Mouse (Mus musculus) frontal cortex, adult 2 months (tissue): ENCODE data around the gene Chid1. TPM values are rescaled to one million over a fixed set of nuclear protein-coding genes. Genes with fewer than 3 reads are reported as not detected.

ENCODE experiments used
- DNase-seq, 2 experiments: peaks; one replicate each; pipeline ENCODE4 v3.0.0; 2022; ENCODE audit warnings: low spot score in 1 of 2; ENCODE audit errors: extremely low spot score in 1 of 2
- polyA plus RNA-seq: library from polyadenylated mRNA; depleted of rRNA; stranded (reverse); fragments of >200 nt; gene quantifications from 2 replicates; pipeline ENCODE4 v1.2.3, GENCODE M21; 2012

The Chid1 gene
- polyA plus RNA-seq, 1 experiment, result 46.7 TPM

DNA sequence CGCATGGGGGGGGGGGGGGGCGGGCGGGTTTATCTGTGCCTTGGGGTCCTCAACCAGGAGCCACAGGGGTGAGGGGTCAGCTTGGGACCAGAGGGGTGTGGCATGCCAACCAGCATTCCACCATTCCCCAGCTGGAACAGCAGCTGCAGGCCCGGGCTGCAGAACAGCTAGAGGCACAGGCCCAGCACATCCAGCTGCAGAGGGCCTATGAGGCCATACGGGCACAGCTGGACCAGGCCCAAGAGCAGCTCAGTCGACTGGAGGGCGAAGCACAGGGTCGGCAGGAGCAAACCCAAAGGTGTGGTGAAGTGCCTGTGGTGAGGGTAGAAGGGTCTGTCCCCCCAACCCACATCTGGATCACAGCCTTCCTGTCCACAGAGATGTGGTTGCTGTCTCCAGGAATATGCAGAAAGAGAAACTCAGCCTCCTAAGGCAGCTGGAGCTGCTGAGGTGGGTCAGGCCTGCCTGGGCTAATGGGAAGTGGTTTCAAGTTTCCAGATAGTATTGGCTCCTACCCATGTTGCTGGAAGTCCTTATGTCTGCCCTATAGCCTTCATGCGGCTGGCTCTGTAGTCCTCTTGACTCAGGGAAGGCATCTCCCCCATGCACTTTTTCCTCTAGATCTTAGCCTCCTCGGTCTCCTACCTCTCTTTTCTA is 74.1 kb downstream of the Chid1 start:
- DNase-seq, result no peak

DNA sequence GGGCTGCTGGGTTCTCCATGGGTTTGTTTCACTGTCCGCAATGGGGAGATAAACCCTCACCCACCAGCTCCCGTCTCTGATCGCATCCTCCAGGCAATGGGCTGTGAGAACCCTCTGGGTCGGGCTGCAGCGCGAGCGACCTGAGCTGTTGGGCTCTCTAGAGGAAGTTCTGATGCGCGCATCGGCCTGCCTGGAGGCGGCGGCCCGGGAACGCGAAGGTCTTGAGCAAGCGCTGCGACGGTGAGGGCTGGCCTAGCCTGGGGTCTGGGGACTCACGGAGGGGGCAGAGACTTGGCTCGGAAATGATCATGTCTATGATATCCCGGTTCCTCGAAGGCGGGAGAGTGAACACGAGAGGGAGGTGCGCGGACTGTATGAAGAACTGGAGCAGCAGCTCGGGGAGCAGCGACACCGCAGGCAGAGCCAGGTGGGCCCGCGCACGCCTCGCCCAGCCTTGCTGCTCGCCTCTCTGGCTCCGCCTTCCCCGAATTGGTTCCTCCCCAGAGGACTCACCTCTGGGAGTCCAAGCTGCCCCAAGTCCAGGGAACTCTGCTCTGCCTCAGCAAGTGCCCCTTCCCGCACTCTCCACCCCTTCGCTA is 75.0 kb downstream of the Chid1 start:
- DNase-seq, result no peak

DNA sequence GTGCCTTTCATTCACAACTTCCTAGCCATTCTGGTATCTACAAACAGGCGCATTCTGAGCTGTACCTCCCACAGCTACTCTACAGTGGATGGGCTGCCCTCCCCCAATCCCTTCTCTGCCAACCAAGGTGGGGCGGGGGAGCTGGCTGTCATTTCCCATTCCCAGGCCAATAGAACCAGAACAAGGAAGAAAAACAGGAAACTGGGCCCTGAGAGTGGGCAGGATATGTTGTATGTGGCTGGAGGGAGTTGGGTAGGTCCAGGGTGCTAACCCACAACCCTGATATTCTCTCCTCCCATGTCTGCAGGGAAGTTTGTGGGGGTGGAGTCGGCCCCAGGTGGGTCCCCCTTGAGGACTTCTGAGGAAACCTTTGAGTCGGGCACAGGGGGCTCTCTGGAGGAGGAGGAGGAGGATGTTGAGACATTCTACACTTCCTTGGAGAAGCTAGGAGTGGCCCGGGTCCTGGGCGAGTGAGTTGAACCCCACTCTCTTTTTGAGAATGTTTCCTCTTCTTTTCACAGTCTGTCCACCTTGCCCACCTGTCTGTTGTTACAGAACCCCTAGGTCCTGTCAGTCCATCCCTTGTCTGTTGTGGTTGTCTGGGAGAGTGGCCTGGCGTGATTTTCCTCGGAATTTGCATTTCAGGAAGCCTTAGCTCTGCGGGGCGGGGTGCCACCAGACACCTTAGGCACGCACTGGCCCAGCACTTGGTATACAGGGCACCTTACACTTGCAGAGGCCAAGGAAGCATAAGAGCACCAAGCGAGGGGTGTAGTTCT is 75.6 kb downstream of the Chid1 start:
- no peak for DNase-seq

DNA sequence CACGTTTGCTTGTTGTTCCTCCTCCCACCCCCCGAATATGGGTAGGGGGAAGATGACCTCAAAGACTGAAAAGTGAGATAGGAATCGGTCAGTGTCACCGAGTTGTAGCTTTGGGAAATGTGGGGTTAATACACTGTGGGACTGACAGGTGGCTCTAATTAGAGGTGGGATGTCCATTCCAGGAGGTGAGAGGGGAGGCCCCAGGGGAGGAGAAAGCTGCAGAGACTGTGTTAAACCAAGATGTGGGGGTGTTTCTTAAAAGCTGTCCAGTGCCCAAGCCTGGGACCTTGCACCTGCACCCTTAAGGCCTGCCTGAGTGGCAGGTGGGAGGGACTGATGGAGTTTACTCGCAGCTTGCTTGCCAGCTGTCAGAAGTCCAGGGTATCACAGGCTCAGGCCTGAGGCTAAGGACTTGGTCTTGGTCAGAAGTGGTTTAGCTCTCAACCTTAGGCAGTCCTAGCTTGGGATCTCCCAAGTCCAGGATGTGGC is 77.3 kb downstream of the Chid1 start:
- no peak for DNase-seq

DNA sequence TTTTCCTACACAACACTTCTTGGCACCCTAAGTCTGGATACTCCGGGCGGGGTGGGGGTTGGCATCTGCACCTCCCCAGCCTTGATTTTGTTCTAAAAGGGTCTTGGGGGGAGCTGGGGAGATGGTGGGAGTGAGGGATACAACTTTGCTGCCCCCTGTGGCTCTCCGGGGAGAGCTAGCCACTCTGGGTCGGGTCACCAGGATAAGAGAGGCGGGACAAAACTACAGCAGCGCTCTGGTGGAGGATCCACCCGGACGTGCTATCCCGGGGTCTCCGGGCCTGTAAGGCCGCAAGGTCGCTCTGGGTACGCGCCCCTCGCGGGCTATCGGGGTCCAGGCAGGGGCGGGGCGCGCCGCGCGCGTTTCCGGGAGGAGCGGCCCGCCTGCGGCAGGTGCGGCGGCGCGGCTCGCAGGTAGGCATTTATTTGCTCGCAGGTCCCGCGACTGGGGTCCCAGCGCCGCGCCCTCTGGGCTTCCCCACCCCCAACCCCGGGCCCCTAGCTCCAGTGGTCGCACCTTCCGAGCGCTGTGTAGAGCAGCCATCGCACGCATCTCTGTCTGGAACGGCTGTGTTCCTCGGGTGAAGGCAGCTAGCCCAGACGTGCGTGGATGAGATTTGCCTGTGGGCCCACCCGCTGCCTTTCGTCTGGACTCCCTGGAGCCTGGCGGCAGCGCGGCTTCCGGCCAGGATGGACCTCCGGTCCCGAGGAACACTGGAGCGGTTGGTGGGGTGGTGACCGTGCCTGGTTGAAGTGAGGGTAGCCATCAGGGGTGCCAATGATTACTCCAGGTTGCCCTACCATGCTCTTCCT is 77.9 kb downstream of the Chid1 start:
- DNase-seq, result no peak

DNA sequence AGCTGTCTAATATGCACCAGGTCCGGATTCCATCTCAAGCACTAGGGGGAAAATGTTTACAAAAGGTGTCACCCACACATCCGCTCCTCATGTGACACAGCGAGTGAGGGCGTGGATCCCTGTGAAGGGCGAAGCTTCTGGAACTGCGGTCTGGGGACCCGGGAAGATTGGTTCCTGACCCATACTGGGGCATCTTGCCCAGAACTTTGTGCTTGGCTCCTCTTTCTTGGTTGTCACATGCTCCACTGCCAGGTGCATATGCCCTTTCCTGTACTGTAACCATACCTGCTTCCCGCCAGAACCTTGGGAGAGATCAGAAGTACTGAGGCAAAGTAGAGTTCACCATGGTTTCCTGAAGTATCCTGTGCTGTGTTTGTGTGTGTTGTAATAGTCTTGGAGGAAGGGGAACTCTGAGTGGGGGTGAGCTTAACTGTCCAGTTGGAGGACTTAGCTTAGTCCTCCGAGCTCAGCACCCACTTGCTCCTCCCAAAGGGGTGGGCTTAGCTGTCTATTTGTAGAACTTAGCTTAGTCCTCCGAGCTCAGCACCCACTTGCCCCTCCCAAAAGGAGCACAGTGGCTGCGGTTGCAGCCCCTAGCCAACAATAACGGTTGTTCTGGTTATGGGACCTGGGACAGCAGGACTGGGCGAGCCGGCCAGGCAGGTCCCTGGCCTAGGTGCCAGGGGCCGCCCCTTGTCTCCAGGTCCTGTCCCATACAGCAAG is 79.1 kb downstream of the Chid1 start, which contains the start of gene Cracr2b:
Cracr2b (plus strand) TSS at position 704 of the 723 bp plus-strand sequence.
- DNase-seq, result no peak

DNA sequence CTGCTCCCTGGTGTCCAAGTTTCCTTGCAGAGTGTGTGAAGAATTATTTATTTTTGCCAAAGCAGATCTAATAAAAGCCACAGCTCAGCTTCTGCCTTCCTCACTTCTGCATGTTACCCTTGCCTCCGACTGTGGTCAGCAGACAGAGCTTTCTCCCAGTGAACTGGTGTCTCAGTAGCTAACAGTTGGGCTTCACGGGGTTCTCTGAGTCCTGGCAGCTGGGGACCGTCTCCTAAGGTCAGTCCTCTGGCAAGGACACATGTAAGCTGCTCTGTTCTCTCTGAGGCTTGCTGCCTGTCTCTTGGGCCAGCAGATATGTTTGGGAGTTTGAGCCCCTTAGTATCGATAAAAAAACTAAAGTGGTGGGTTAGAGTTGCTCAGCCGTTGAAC is 79.7 kb downstream of the Chid1 start:
- no peak for DNase-seq

DNA sequence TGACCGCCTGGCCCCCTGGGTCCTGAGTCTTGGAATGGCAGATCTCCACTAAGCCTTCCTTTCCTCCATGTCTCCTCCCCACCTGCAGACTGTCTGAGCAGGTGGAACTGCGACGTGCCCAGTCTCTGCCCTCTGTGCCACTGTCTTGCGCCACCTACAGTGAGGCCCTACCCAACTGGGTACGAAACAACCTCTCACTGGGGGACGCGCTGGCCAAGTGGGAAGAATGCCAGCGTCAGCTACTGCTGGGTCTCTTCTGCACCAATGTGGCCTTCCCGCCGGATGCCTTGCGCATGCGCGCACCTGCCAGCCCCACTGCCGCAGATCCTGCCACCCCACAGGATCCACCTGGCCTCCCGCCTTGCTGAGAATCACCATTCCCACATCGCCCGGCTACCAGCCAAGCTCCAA is 80.4 kb downstream of the Chid1 start:
- no peak for DNase-seq

DNA sequence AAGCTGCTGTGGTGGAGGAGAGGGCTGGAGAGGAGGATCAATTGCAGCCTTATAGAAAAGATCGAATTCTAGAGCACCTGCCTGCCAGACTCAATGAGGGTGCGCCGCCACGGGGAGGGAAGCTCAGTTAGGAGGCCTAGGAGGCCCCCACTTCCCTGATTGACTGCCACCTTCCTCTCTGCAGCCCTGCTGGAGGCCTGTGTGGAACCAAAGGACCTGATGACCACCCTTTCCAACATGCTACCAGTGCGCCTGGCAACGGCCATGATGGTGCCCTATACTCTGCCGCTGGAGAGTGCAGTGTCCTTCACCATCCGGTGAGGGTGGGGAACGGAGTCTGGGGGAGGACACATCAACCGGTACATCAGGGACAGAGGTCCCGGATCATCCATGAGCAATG is 81.0 kb downstream of the Chid1 start:
- no peak for DNase-seq

DNA sequence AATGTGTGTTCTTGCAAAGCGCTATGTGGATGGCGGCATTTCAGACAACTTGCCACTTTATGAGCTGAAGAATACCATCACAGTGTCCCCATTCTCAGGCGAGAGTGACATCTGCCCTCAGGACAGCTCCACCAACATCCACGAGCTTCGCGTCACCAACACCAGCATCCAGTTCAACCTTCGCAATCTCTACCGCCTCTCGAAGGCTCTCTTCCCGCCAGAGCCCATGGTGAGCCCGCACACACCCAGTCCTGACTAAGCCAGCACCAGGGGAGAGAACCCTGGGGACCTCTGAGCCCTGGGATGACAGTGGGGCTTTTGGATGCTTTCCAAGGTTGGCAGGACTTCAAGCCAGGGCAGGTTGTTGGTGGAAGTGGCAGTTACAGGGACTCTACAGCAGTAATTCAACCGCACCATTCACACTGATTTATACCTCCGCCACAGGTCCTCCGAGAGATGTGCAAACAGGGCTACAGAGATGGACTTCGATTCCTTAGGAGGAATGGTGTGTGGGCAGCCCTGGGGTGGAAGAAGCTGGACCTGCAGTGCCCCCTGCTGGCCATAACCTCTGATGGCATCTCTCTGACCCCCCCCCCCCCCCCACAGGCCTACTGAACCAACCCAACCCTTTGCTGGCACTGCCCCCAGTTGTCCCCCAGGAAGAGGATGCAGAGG is 81.5 kb downstream of the Chid1 start:
- DNase-seq, result no peak

DNA sequence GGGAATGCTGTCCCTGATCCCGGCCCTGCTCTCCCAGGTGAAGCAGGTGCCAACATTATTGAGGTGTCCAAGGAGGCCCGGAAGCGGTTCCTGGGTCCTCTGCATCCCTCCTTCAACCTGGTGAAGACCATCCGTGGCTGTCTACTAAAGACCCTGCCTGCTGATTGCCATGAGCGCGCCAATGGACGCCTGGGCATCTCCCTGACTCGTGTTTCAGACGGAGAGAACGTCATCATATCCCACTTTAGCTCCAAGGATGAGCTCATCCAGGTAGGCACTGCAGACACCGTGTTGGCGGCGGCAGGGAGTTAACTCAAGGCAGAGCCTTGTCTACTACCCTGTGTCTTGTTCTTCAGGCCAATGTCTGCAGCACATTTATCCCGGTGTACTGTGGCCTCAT is 82.4 kb downstream of the Chid1 start:
- DNase-seq, result no peak

DNA sequence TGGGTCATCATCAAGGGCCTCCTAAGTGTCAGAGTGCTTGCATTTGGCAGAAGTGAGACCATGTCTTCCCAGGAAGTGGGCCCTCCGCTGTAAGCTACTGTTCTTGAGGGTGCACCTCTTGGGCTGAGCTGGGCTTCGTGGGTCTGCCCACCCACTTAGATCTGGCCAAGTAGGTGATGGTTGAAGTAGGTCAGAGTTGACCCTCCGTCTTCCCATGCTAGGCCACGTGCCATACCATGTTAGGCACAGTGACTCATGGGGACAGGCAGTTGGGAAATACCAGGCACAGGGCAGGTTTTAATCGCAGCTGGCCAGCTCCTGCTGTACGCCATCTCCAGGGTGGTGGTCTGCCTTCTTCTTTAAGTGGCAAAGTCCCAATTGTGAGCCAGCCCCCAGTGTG is 82.9 kb downstream of the Chid1 start:
- DNase-seq, result no peak

DNA sequence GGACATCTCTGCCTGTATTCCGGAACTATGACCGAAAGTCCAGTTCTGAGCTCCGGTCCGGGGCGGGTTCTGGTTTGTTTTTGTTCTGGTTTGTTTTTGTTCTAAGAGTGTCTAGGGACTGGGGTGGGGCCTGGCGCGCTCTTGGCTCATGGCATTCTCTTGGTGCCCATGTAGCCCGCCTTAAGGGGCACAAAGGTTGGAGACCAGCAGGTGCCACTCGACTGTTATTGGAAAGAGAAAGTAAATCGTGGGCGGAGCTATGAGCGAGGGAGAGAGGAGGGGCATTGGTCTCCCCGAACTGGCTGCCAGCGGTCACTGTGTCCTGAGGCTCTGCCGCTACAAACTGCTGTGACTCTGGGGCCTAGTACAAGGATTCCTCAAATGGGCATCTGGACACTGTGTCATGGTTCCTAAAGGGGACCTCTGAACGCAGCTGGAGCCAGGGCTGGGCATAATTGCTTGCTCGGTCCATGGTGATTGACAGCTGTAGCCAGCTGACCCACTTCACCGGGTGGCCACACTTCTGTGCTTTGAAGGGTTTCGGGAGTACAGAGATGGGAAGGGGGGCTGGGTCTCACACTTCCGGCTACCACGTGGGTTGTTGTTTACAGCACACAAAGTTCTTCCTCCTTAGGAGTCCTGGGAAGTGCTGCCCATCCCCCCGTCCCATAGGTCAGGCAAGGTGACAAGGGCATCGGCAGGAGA is 83.9 kb downstream of the Chid1 start:
- no peak for DNase-seq

DNA sequence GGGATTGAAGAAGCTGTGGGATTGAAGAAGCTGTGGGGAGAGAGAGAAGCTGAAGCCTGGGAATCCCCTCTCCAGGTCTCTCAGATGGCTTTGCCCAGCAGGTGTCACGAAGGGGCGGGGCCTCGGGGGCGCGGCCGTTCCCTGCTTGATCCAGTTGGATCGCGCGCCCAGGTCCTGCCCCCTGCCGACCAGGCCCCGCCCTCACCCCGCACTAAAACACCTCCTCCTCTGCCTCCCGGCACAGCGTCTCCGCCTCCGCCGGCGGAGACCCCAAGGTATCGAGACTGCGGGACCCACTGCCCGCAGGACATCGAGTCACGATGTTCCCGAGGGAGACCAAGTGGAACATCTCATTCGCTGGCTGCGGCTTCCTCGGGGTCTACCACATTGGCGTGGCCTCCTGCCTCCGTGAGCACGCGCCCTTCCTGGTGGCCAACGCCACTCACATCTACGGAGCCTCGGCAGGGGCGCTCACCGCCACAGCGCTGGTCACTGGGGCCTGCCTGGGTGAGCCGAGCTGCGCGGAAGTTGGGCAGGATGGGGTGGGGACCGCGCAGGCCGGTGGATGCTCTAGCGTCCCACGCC is 84.6 kb downstream of the Chid1 start, which contains the start of gene Pnpla2:
Pnpla2 (plus strand) TSS at position 232 of the 585 bp plus-strand sequence.
- peak; percentile 82 to 93 for DNase-seq

DNA sequence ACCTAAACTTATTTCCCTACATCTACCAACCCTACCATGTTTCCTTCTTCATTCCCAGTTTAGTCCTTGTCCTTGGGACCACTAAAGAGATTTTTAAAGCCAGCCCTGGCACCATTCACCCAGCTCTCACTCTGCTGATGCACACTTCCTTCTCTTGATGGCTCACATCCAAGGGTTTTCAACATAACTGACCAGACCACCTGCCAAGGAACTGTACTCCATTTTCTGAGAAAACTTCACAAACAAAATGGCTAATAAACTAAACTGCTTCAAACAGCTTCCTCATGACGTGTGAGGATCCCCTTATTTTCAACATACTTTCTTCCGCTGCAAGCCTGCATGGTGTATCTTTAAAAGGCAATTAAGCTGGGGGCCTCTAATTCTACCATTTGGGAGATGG is 86.0 kb downstream of the Chid1 start:
- no peak for DNase-seq

DNA sequence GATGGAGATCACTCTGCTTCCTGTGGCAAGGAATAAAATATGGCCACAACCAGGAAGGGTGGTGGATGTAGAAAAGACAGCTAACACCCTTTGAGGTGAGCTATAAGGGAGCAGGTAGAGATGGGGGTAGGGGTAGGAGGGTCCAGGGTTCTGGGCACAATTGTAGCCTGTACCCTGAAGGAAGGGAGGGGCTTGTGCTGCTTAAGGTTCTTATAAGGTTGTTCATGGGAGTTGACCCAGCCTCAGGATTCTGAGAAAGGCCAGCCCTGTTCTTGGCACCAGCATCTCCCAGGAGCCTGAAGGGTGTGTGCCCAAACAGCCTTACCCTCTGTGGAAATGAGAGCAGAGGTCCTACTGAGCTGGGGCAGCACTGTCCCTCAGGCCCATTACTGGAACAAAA is 87.7 kb downstream of the Chid1 start:
- DNase-seq, result no peak

DNA sequence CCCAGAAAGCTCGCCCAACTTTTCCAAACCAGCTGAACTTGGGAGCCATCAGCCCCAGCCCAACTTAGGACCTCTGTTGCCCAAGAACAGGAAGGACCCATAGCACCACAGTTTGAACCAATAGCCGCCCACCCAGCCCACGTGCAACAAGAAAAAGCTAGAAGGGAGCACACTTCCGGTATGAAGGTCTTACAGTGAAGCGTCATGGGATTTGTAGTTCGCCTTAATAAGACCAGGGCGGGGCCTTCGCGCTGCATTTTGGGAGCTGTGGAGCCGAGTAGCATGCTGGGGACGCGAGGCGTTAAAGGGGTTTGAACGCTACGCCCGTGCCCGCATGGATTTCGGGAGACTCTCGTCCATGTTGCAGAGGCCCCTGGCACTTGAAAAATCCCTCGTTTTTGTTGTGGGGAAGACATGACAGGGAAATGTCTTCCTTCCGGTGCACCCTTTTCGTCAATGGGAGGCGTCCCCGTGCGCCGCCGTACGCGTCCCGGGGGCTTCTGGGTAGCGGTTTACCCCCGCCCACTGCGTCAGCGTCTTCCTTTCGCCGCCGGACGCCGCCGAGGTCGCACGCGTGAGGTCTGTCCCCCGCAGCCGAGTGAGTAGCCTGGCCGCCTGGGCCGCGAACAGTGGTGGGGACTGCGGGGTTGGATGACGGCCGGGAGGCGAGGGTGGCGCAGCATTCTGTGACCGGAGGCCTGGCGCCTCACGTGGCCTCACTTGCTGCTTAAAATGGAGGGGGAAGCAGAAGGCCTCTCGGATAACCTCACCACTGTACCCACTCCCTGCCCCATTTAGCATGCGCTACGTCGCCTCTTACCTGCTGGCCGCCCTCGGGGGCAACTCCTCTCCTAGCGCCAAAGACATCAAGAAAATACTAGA is 92.3 kb downstream of the Chid1 start, which contains the start of gene Rplp2:
Rplp2 (plus strand) TSS at position 261 of the 882 bp plus-strand sequence.
- DNase-seq, result peak; percentile 91 to 96
